Mouse (Mus musculus): ENCODE measurements around the gene Slc1a5. TPM values are rescaled to one million over a fixed set of nuclear protein-coding genes. Genes with fewer than 3 reads are reported as not detected.

The Slc1a5 gene
- polyA plus RNA-seq (2017; shearing (Covaris generic)) = 100 to 1,000 TPM; 143 to 179 TPM

GRCm38 (mm10) chr7:16780825-16781554 lies at the start of gene Slc1a5:
TSS of gene Slc1a5 (plus strand) at chr7:16781340.
- ATAC-seq = peak; percentile 86

- ATAC-seq = no peak
These were observed 49.2 kb upstream of the Slc1a5 start for GRCm38 (mm10) chr7:16731893-16732422.

DNA sequence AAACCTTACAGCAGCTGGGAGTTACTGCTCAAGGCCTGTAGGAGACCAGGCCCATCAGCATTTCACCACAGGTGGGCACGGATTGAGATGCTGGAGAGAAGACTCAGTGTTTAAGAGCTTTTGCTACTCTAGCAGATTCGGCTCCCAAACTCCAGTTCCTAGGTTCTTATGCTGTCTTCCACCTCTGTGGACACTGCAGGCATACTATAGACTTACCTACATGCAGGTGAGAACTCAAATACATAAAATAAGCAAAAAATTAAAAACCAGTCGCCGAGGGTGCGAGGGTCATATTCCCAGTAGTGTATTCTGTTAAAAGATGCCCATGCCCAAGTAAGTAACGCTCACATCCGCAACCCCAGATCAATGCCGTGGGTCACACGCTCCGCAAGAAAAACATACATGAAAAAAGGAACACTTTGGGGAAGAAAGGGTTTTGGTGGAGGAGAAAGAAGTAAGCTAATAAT lies 43.5 kb upstream of the Slc1a5 start:
- ATAC-seq = no peak

- peak; percentile 99 for ATAC-seq
These were observed 43.0 kb upstream of the Slc1a5 start, which contains the start of gene Ap2s1 for GRCm38 (mm10) chr7:16738073-16738696. TSS of gene Ap2s1 (plus strand) at chr7:16738410.

GRCm38 (mm10) chr7:16739056-16739604 lies 42.0 kb upstream of the Slc1a5 start:
- no peak for ATAC-seq

DNA sequence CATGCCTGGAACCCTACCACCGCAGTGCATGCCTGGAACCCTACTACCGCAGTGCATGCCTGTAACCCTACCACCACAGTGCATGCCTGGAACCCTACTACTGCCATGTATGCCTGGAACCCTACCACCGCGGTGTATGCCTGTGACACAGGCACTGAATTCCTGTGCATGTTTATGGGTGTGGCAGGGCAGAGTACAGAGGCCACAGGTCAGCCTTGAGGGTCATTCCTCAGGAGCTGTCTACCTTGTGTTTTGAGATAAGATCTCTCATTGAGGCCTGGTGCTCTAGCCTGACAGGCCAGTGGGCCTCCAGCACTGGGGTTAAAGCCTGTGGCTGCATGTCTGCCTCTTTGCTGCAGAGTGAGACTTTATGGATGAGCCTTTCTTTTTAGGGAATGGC lies 35.8 kb upstream of the Slc1a5 start:
- no peak for ATAC-seq

DNA sequence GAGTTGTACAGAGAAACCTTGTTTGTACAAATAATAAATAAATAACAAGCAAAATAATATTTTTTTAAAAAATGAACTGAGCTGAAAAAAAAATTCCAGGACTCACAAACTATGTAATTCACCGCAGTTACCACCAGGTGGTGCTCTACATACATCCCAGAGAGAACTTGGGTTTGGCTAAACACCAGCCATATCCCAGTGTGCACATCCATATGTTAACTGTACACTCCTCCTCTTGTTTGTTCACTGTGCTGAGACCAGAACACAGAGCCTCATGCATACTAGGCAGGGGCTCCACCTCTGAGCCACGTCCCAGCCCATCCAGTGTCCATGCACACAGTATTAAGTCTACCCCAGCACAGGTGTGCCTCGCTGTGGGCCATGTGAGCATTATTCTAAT lies 35.0 kb upstream of the Slc1a5 start:
- ATAC-seq = no peak

DNA sequence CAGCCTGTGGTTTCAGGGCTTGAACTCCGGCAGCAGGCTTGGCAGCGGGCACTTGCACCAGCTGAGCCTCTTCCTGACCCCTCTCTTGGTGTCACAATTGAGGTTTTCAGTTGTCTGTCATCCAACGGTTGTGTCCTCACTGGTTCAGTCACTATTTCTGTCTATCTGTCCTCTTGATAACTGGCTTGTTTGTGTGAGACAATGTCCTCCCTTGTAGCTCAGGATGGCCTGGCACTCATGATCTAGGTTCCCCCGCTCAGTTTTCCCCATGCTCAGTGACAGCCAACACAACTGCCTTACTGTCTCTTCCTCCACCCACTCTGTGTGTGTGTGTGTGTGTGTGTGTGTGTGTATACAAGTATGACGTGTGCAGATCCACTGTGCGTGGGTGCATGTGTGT lies 33.5 kb upstream of the Slc1a5 start:
- ATAC-seq = no peak

DNA sequence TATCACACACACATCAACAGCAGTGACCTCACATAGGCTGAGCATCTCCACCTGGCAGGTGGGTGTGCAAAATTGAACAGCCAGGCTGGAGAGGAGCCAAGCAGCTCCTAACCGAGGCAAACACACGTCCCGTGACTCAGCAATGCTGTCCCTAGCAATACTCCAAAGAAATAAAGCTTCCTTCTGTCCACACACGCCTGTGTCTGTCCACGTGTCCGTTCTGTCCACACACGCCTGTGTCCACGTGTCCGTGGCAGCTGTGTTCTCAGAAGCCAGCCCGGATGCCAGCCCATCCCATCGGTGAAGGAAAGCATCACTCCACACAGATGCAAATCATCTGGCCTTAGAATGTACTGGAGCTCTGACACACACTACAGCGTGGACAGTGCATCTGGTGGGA lies 29.1 kb upstream of the Slc1a5 start:
- no peak for ATAC-seq

GRCm38 (mm10) chr7:16755362-16756017 lies 25.6 kb upstream of the Slc1a5 start:
- no peak for ATAC-seq

DNA sequence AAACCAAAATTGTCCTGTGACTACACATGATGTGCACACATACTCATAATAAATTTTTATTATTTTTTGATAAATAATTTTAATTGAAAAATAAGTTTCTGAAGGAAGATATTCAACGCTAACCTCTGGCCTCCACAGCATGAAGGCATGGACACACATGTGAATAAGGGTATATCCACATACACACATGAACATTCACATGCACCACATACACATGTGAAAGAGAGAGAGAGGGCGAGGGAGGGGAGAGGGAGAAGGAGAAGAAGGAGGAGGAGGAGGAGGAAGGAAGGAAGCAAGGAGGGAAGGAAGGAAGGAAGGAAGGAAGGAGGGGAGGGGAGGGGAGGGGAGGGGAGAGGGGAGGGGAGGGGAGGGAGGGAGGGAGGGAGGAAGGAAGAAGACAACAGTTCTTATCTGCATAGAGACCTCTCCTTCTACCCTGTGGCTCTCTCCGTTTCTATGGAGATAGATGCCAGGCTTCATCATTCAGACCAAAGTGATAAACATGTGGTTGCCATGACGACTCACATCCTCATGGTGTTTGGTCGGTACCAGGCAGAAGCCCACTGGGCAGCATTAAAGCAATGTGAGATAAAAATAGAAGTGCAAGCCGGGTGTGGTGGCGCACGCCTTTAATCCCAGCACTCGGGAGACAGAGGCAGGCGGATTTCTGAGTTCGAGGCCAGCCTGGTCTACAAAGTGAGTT lies 22.1 kb upstream of the Slc1a5 start:
- no peak for ATAC-seq

- peak; percentile 57 for ATAC-seq
These were observed 20.8 kb upstream of the Slc1a5 start for GRCm38 (mm10) chr7:16760292-16760691.

DNA sequence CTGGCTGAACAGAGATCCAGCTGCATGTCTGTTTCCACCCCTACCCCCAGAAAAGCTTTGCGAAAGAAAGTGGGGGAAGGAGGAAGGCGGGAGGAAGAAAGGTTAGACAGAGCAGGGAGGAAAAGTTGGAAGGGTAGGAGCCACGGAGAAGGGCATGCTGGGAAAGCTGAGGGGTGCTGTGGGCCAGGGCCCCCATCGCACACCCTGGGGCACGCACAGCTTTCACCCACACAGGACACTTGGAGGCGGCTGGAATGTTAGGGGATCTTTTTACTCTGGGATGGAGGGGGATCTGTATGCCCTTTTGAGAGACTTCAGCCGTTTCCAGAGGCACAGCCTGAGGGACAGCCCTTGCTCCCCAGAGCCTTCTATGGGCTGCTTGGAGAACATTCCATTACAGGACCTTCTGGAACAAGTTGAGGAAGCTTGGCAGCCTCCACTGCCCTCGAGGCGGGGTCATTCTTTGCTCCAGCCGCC lies 20.1 kb upstream of the Slc1a5 start:
- ATAC-seq = no peak

- no peak for ATAC-seq
These were observed 19.5 kb upstream of the Slc1a5 start for GRCm38 (mm10) chr7:16761630-16762029.

- ATAC-seq = no peak
These were observed 17.5 kb upstream of the Slc1a5 start for GRCm38 (mm10) chr7:16763463-16764218.

DNA sequence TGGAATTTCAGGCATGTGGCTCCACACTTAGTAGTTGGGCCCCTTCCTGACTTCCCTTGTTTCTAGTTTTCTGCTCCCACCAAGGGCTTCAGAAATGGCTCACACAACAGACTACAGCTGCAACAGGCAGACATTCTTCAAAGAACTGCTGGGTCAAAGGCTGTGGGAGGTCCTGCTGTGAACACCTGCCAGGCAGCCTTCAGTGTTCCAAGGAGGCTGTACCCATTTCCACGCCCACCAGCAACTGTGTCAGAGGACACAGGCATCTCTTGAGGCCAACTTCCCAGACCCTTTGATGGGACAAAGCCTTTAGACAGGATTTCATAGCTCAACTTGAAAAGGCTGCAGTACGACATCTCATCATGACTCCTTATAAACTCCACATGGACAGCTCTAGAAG lies 14.7 kb upstream of the Slc1a5 start:
- ATAC-seq = no peak

DNA sequence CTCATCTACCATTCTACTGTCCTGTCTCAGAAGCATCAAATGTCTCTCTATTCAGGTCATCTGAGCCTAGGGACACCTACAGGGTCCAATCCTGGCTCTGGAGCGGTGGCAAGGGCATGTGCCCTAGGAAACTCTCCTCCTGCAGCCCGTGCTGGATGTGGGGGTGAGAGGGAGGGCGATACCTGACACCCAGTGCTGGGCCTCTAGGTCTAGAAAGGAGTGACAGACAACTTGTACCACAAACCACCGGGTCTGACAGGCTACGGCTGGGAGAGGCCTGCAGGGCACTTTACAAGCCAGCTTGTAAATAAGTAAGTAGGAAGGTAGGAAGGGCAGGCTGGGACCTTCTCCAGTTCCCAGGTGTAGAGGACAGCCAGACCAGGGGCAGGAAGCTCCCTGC lies 5.3 kb upstream of the Slc1a5 start:
- no peak for ATAC-seq

DNA sequence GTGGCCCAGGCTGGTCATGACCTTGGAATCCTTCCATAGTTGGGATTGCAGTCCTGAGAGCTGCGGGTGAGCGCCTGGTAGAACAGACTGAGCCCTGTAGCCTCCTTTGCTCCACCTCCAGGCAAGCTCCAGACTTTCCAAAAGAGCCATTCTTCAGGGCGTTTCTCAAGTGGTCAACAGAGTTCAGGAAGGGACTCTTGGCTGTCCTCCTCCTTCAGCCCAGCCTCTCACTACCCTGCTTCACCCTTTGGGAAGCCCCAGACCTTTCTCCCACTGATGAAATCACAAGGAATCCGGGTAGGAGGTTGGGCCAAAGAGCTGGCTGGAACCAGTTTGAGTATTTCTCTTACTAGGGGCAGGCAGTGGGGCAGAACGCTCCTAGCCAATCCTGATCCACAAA lies 1.1 kb upstream of the Slc1a5 start:
- ATAC-seq = no peak

DNA sequence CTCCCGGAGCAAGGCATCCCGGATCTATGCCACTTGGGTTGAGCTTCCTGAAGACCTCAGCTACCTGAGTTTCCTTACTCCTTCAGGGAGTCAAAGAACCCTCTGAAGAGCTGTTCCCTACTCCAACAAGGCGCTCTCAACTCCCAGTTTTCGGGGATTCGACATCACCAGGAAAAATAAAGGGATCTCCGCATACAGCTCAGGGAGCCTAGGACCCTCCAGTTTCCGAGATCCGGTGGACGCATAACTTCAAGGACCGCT lies 345 bp downstream of the Slc1a5 start:
- no peak for ATAC-seq

- ATAC-seq = no peak
These were observed 845 bp downstream of the Slc1a5 start for GRCm38 (mm10) chr7:16781816-16782554.

- no peak for ATAC-seq
These were observed 1.5 kb downstream of the Slc1a5 start for GRCm38 (mm10) chr7:16782555-16783125.

Measured in activated CD4-positive, CD25-positive, alpha-beta regulatory T cell, adult 4 months (primary cell).